Mouse (Mus musculus) heart, embryonic 14.5 days (tissue): ENCODE measurements around the gene Mycn. TPM values are rescaled to one million over a fixed set of nuclear protein-coding genes. Genes with fewer than 3 reads are reported as not detected.

Source experiments
- ATAC-seq: fragments of 200-750 bp; cut with Nextera tagmentation; 2 replicates; pipeline ENCODE4 v1.8.0; 2017; ENCODE audit warnings: low read depth, moderate TSS enrichment; ENCODE audit not compliant: insufficient number of reproducible peaks, insufficient read depth, low FRiP score
- H3K27ac ChIP-seq, 2 experiments: fragments of 200-500 bp in 1 of 2; fragments of 300-500 bp in 1 of 2; sonication (generic) in 1 of 2; replicated peaks in 1 of 2; 2 replicates each; pipeline ENCODE4 v1.5.1; 2012 to 2014; ENCODE audit warnings: low read depth in 2 of 2, low read length in 2 of 2, control low read depth in 1 of 2, mild to moderate bottlenecking in 1 of 2, mixed read lengths in 1 of 2; ENCODE audit not compliant: control insufficient read depth in 1 of 2, insufficient read depth in 1 of 2
- H3K27me3 ChIP-seq: fragments of 300-500 bp; sonication (generic); 2 replicates; pipeline ENCODE4 v1.6.1; 2014; ENCODE audit warnings: mild to moderate bottlenecking, low read length, control low read depth; ENCODE audit not compliant: control insufficient read depth, insufficient read depth
- H3K36me3 ChIP-seq: fragments of 300-500 bp; sonication (generic); 2 replicates; pipeline ENCODE4 v1.6.1; 2014; ENCODE audit warnings: mild to moderate bottlenecking, control low read depth, low read length, mixed read lengths; ENCODE audit not compliant: control insufficient read depth, insufficient read depth
- H3K4me1 ChIP-seq, 2 experiments: fragments of 200-500 bp in 1 of 2; fragments of 300-500 bp in 1 of 2; sonication (generic) in 1 of 2; 2 replicates each; pipeline ENCODE4 v1.6.1; 2012 to 2014; ENCODE audit warnings: low read length in 2 of 2, control low read depth in 1 of 2, mixed read lengths in 1 of 2; ENCODE audit not compliant: control insufficient read depth in 2 of 2, insufficient read depth in 2 of 2
- H3K4me2 ChIP-seq: fragments of 300-500 bp; sonication (generic); 2 replicates; pipeline ENCODE4 v1.6.1; 2014; ENCODE audit warnings: mild to moderate bottlenecking, low read length
- H3K4me3 ChIP-seq, 2 experiments: fragments of 200-500 bp in 1 of 2; fragments of 300-500 bp in 1 of 2; sonication (generic) in 1 of 2; 2 replicates each; pipeline ENCODE4 v1.5.1; 2012 to 2014; ENCODE audit warnings: low read length in 2 of 2, mild to moderate bottlenecking in 2 of 2, control low read depth in 1 of 2, low read depth in 1 of 2, moderate library complexity in 1 of 2; ENCODE audit not compliant: control insufficient read depth in 1 of 2, insufficient read depth in 1 of 2
- H3K9ac ChIP-seq: fragments of 300-500 bp; sonication (generic); 2 replicates; pipeline ENCODE4 v1.6.1; 2014; ENCODE audit warnings: mild to moderate bottlenecking, low read length
- H3K9me3 ChIP-seq: fragments of 300-500 bp; sonication (generic); 2 replicates; pipeline ENCODE4 v1.6.1; 2016; ENCODE audit warnings: low read length, control low read depth; ENCODE audit not compliant: control insufficient read depth
- WGBS: fragments of 180-500 bp; shearing (Covaris S2); extraction: QIAGEN DNeasy Blood & Tissue Kit; methylation state at CpG from one replicate; pipeline ENCODE4 v1.1.7; 2014; 5-methylcytosine and 5-hydroxymethylcytosine counted together
- polyA plus RNA-seq: library from polyadenylated mRNA; unstranded; fragments of >200 nt; fragmentation: Nextera tagmentation; extraction: Ambion mirVana; gene quantifications from 2 replicates; pipeline ENCODE4 v1.2.1, GENCODE M21; 2014

The Mycn gene
- 36.1 and 38.2 TPM in 2 replicates for polyA plus RNA-seq

GRCm38 (mm10) chr12:12941661-12942363 lies at the start of gene Mycn:
Gene Mycn, minus strand, starts transcription at chr12:12941914.
- Histone ChIP-seq H3K9ac (peak within 1 kb of the TSS; percentile 95), H3K36me3 (peaks cover 20% of the 10 kb centered on the region), H3K4me3 (peak within 1 kb of the TSS; percentile 86 to 87), H3K4me2 (peak within 1 kb of the TSS; percentile 94), H3K9me3 (no peaks in the 10 kb centered on the region), H3K27ac (peak within 1 kb of the TSS; percentile 70 to 89), H3K27me3 (no peaks in the 10 kb centered on the region), H3K4me1 (peaks cover 3 to 10% of the 10 kb centered on the region in 2 experiments; a peak in 1 of 4 replicates)
- under 1% methylated on average over 37 of the region's 38 CpGs for WGBS
- peak; percentile 67 for ATAC-seq

GRCm38 (mm10) chr12:12987376-12987775 lies 45.7 kb upstream of the Mycn start:
- Histone ChIP-seq H3K27ac (no peak overlapping the region), H3K4me2 (no peak overlapping the region), H3K27me3 (no peaks in the 10 kb centered on the region), H3K36me3 (no peaks in the 10 kb centered on the region), H3K9me3 (no peaks in the 10 kb centered on the region), H3K9ac (no peak overlapping the region), H3K4me3 (no peak overlapping the region), H3K4me1 (peaks cover 6 to 7% of the 10 kb centered on the region in 2 experiments; a peak in 3 of 4 replicates)
- no peak for ATAC-seq
- WGBS, result 87% methylated on average over 8 of the region's 8 CpGs

- no peak overlapping the region for H3K4me3 ChIP-seq
- H3K4me2 ChIP-seq, result peak overlapping the region; percentile 34
- ATAC-seq, result no peak
Observed at GRCm38 (mm10) chr12:12986612-12987206, 45.0 kb upstream of the Mycn start.

GRCm38 (mm10) chr12:12983032-12983431 lies 41.3 kb upstream of the Mycn start:
- Histone ChIP-seq H3K4me1 (peaks cover 6 to 7% of the 10 kb centered on the region in 2 experiments; a peak in 3 of 4 replicates), H3K36me3 (no peaks in the 10 kb centered on the region), H3K9me3 (no peaks in the 10 kb centered on the region), H3K4me3 (no peak overlapping the region), H3K4me2 (no peak overlapping the region), H3K27ac (no peak overlapping the region), H3K9ac (no peak overlapping the region), H3K27me3 (no peaks in the 10 kb centered on the region)
- 84% methylated on average over 1 of the region's 1 CpGs for whole genome bisulfite sequencing
- ATAC-seq, result no peak

More at GRCm38 (mm10) chr12:12986612-12987206, 45.0 kb upstream of the Mycn start:
- no peaks in the 10 kb centered on the region for H3K9me3 ChIP-seq
- H3K27me3 ChIP-seq, result no peaks in the 10 kb centered on the region
- H3K36me3 ChIP-seq, result no peaks in the 10 kb centered on the region
- H3K27ac ChIP-seq, result no peak overlapping the region
- H3K9ac ChIP-seq, result no peak overlapping the region
- 19% methylated on average over 20 of the region's 20 CpGs for whole genome bisulfite sequencing
- peaks cover 6 to 7% of the 10 kb centered on the region in 2 experiments; a peak in 3 of 4 replicates for H3K4me1 ChIP-seq

GRCm38 (mm10) chr12:12975397-12975796 lies 33.7 kb upstream of the Mycn start:
- ATAC-seq, result no peak
- H3K27me3 ChIP-seq, result no peaks in the 10 kb centered on the region

GRCm38 (mm10) chr12:12972756-12973435 lies 31.2 kb upstream of the Mycn start:
- H3K9ac ChIP-seq, result no peak overlapping the region
- H3K9me3 ChIP-seq, result no peaks in the 10 kb centered on the region
- 37% methylated on average over 8 of the region's 8 CpGs for WGBS
- no peaks in the 10 kb centered on the region for H3K27me3 ChIP-seq
- no peaks in the 10 kb centered on the region for H3K36me3 ChIP-seq
- 0 out of 4 replicates have a peak overlapping the region, but pooled peaks of 1 of the 2 experiments have one; percentile 22 for H3K27ac ChIP-seq
- ATAC-seq, result no peak
- H3K4me2 ChIP-seq, result no peak overlapping the region
- no peak overlapping the region for H3K4me3 ChIP-seq
- H3K4me1 ChIP-seq, result peaks cover 3% of the 10 kb centered on the region in 2 experiments; a peak in 1 of 4 replicates

More at GRCm38 (mm10) chr12:12975397-12975796, 33.7 kb upstream of the Mycn start:
- no peaks in the 10 kb centered on the region for H3K9me3 ChIP-seq
- 86% methylated on average over 1 of the region's 1 CpGs for WGBS
- no peak overlapping the region for H3K9ac ChIP-seq
- no peaks in the 10 kb centered on the region for H3K36me3 ChIP-seq
- H3K4me1 ChIP-seq, result peaks cover 3% of the 10 kb centered on the region in 2 experiments; a peak in 1 of 4 replicates
- no peak overlapping the region for H3K4me3 ChIP-seq
- H3K27ac ChIP-seq, result no peak overlapping the region
- no peak overlapping the region for H3K4me2 ChIP-seq

- no peaks in the 10 kb centered on the region for H3K9me3 ChIP-seq
- no peak overlapping the region for H3K9ac ChIP-seq
- no peak overlapping the region for H3K4me2 ChIP-seq
- H3K4me1 ChIP-seq, result 0 out of 4 replicates have a peak, but pooled peaks cover 0 to 3% of the 10 kb centered on the region in 2 experiments
- 50% methylated on average over 2 of the region's 2 CpGs for WGBS
- H3K27ac ChIP-seq, result no peak overlapping the region
- no peak overlapping the region for H3K4me3 ChIP-seq
- no peak for ATAC-seq
- H3K27me3 ChIP-seq, result no peaks in the 10 kb centered on the region
- H3K36me3 ChIP-seq, result no peaks in the 10 kb centered on the region
Observed at GRCm38 (mm10) chr12:12967946-12968345, 26.2 kb upstream of the Mycn start.
